Mouse (Mus musculus): ENCODE data around the gene Il18r1.

DNA sequence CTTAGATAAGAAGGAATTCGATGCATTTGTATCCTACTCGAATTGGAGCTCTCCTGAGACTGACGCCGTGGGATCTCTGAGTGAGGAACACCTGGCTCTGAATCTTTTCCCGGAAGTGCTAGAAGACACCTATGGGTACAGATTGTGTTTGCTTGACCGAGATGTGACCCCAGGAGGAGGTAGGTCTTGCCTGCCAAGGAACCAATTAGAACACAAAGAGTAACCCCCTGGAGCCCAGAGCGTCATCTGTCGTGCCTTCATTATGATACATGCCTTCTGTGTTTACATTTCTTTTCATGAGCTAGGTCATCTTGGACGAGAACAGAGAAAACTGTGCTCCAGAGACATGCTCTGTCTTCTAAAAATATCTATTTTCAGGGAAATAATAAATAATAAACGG, 82.4 kb downstream of the Il18r1 start:
- TF ChIP-seq ZC3H11A (IDR thresholded peaks at IDR 0.05; ENCODE audit: borderline replicate concordance, low read depth, low read length): no peak
- no peak for TF ChIP-seq HCFC1 (IDR thresholded peaks at IDR 0.05; ENCODE audit: borderline replicate concordance, insufficient read depth, low read length)
- no peak for TF ChIP-seq CHD2 (IDR thresholded peaks at IDR 0.05; ENCODE audit: low read depth, low read length)
- TF ChIP-seq MAFK (IDR thresholded peaks at IDR 0.05; ENCODE audit: insufficient read depth, low read depth, low read length): no peak

Data from ES-E14 (cell line).